Mouse (Mus musculus): ENCODE measurements around the gene Tiam1. TPM values are rescaled to one million over a fixed set of nuclear protein-coding genes. Genes with fewer than 3 reads are reported as not detected.

Gene Tiam1
- polyA plus RNA-seq, 1 experiment from 2014 or later: 59.7 TPM

DNA sequence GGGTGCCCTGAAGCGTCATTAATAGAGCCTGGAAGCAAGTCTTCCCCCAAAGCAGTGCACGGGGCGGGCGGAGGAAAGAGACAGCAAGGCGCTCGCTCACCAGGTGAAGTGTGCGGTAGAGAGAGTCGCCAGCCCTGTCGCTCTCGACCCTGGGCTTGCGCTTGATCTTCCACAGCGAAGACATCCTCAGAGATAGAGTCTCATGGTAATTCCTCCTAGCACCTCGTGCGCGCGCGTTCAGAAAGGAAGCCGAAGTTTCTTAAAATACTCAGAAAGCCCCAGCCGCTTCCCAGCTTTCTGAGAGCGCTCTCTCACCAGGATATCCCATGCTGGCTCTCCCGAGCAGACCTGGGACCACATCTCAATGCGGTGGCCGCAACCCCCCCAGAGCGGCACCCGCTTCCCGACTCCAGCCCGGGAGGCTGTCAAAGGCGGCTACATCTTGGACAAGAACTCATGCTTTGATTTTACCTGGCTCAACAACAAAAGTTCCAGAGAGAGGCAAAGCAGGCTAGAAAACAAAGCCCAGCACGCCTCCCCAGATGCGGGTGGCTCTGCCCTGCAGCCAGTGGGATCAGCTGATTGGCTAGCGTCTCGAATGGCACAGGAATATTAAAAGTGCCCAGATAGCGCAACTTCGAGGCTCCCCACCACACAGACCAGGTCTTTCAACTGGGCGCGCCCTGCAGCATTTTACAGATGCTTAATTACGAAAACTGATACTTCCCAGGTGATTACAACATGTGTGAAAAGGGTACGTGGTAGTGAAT, 325.5 kb downstream of the Tiam1 start:
- Histone ChIP-seq H3K4me1 (replicated peaks) (peaks cover 34% of the 10 kb centered on the region), H3K27ac (no peak overlapping the region), H3K27me3 (peaks cover 3% of the 10 kb centered on the region; the same call in 1 of the 2 replicates), H3K36me3 (peaks cover 32% of the 10 kb centered on the region), H3K4me2 (peak overlapping the region; percentile 88), H3K9me3 (no peaks in the 10 kb centered on the region; the same call in 1 of the 2 replicates), H3K4me3 (replicated peaks) (peak overlapping the region; percentile 45), H3K9ac (replicated peaks) (peak overlapping the region; percentile 63)
- ATAC-seq (ENCODE audit: insufficient number of reproducible peaks, insufficient read depth, low FRiP score, low TSS enrichment, low read depth): peak; percentile 71; the same call in 1 of the 2 replicates
- WGBS: under 1% methylated on average over 38 of the region's 38 CpGs

DNA sequence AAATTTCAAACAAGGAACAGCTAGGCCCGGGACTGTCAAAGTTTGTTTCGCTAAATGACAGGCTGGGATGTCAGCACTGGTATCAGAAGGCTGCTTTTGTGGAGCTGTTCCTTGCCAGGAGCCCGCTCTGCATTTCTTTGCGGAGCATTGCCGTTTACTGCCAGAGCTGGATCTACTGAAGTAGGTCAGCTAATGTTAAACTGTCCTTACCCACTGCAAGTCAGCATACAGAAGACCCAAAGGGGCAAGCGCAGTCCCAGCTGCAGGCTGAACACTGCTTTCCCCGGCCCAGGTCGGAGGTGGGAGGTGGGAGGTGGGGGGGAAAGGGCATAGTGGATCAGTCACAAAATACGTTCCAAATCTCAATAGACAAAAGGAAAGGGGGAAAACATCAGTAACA, 326.3 kb downstream of the Tiam1 start:
- H3K9me3 ChIP-seq: no peaks in the 10 kb centered on the region; the same call in 1 of the 2 replicates
- H3K27ac ChIP-seq: no peak overlapping the region
- H3K27me3 ChIP-seq: peaks cover 3% of the 10 kb centered on the region; the same call in 1 of the 2 replicates
- H3K9ac ChIP-seq (replicated peaks): no peak overlapping the region; the same call in 1 of the 2 replicates
- peaks cover 40% of the 10 kb centered on the region for H3K36me3 ChIP-seq
- peak overlapping the region; percentile 88 for H3K4me2 ChIP-seq
- ATAC-seq (ENCODE audit: insufficient number of reproducible peaks, insufficient read depth, low FRiP score, low TSS enrichment, low read depth): no peak
- H3K4me3 ChIP-seq (replicated peaks): peak overlapping the region; percentile 45
- H3K4me1 ChIP-seq (replicated peaks): peaks cover 34% of the 10 kb centered on the region
- 11% methylated on average over 9 of the region's 9 CpGs for WGBS

DNA sequence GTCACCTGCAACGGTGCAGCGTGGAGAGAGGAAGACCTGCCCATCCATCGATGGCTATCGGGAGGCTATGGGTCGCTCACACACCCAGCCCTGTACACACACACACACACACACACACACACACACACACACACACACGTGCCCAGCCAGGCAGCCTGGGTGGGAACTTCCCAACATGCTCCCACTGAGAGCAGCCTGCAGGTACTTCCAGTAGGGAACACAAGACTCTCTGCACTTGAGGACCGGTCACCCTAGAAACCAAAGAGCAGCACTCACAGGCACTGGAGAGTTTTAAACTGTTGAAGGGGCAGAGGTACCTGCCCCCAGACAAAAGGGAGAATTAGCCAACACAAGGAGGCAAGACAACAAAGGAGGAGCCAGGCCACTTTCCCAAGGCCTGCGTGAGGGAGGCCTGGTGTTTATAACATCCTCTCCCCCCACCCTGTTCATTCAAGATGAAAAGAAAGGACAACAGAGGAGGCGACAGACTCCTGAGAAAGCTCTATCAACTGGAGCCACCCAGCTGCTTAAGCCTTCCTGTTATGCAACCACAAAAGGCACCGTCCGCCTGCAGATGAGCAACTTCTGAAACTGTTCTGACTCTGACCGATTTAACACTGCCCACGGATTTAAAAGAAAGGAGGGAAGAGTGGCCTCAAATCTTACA, 326.9 kb downstream of the Tiam1 start:
- 38% methylated on average over 13 of the region's 13 CpGs for WGBS
- H3K27ac ChIP-seq: no peak overlapping the region
- H3K36me3 ChIP-seq: peaks cover 43% of the 10 kb centered on the region
- peak overlapping the region; percentile 45; the same call in 1 of the 2 replicates for H3K4me3 ChIP-seq (replicated peaks)
- peaks cover 34% of the 10 kb centered on the region for H3K4me1 ChIP-seq (replicated peaks)
- no peak overlapping the region for H3K9ac ChIP-seq (replicated peaks)
- H3K27me3 ChIP-seq: peaks cover 3% of the 10 kb centered on the region; the same call in 1 of the 2 replicates
- H3K9me3 ChIP-seq: no peaks in the 10 kb centered on the region; the same call in 1 of the 2 replicates
- ATAC-seq (ENCODE audit: insufficient number of reproducible peaks, insufficient read depth, low FRiP score, low TSS enrichment, low read depth): no peak
- H3K4me2 ChIP-seq: peak overlapping the region; percentile 88

DNA sequence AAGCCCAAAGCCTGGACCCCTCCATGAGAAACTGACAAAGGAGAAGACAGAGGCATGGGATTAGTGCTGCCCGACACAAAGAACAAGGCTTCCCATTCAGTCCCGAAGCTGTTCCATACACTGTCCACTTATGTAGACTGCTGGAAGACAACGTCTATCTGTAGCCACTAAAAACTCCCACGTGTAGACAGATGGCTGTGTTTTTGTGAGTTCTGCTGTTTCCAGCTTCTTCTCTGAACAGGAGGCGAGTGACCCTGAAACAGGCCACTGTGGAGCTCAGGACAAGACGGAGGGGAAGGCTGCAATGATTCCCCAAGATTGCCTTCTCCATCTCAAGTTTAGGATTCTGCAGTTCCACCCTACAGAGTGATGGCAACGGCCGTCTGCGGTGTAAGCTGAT, 330.0 kb downstream of the Tiam1 start:
- Histone ChIP-seq H3K4me3 (replicated peaks) (no peak overlapping the region), H3K27me3 (peaks cover 3% of the 10 kb centered on the region; the same call in 1 of the 2 replicates), H3K4me2 (no peak overlapping the region), H3K27ac (no peak overlapping the region), H3K36me3 (peaks cover 59% of the 10 kb centered on the region), H3K9me3 (no peaks in the 10 kb centered on the region), H3K4me1 (replicated peaks) (peaks cover 31% of the 10 kb centered on the region), H3K9ac (replicated peaks) (no peak overlapping the region)
- WGBS: 87% methylated on average over 9 of the region's 9 CpGs
- no peak for ATAC-seq (ENCODE audit: insufficient number of reproducible peaks, insufficient read depth, low FRiP score, low TSS enrichment, low read depth)

DNA sequence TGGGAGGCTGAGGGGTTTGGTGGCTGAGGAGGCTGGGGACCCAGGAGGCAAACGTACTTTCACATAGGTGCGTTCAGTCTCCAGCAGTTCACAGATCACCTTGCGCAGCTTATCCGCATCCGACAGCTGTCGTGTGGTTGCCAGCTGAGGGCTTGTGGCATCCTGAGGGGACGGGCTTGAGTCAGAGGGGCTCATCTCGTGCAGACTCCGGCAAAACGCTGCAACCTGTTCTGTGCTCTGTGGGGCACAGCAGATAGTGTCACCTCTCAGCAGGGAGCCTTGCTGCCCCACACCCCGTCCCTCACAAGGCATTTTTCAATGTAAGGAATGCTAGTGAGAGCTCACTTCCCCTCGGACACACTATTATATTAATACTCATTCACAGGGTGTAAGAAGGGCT, 330.7 kb downstream of the Tiam1 start:
- 85% methylated on average over 12 of the region's 12 CpGs for WGBS
- Histone ChIP-seq H3K27me3 (peaks cover 3% of the 10 kb centered on the region; the same call in 1 of the 2 replicates), H3K36me3 (peaks cover 65% of the 10 kb centered on the region), H3K4me3 (replicated peaks) (no peak overlapping the region), H3K9ac (replicated peaks) (no peak overlapping the region), H3K27ac (no peak overlapping the region), H3K4me1 (replicated peaks) (peaks cover 26% of the 10 kb centered on the region), H3K4me2 (no peak overlapping the region), H3K9me3 (no peaks in the 10 kb centered on the region)
- no peak for ATAC-seq (ENCODE audit: insufficient number of reproducible peaks, insufficient read depth, low FRiP score, low TSS enrichment, low read depth)

DNA sequence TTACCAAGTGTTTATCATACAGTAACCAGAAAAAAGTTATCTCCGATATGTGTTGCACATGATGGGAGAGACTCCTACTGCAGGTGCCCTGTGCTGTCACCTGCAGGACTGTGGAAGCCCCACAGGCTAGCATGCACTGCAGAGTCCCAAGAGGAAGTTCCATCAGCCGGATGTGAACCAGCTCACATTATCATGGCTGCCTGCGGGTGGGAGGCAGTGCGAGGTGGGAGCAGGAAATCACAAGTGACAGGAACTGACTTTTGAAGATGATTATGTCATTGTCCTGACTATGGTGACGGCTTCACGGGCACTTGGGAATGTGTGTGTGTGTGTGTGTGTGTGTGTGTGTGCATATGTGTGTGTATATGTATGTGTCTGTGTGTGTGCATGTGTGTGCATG, 333.2 kb downstream of the Tiam1 start:
- Histone ChIP-seq H3K4me1 (replicated peaks) (peaks cover 19% of the 10 kb centered on the region), H3K4me2 (no peak overlapping the region), H3K4me3 (replicated peaks) (no peak overlapping the region), H3K9ac (replicated peaks) (no peak overlapping the region), H3K9me3 (no peaks in the 10 kb centered on the region), H3K36me3 (peaks cover 74% of the 10 kb centered on the region), H3K27ac (no peak overlapping the region), H3K27me3 (no peaks in the 10 kb centered on the region)
- WGBS: 92% methylated on average over 6 of the region's 6 CpGs
- no peak for ATAC-seq (ENCODE audit: insufficient number of reproducible peaks, insufficient read depth, low FRiP score, low TSS enrichment, low read depth)

DNA sequence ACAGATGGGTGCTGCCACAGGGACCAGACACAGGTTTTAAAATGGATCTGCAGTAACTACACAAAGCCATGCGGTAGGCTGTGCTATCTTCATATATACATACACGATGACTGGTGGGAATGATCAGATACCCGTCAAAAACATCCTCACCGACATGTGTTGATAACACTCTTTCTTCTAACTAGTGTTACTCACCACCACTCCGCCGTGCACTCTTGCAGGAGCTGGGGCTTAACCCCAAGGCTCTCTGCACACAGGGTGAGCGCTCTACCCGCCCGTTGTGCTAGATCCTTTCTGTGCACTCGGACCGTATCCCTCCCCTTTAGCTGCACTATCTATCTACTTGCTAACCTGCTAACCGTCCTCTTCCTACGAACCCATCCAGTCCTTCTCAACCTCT, 335.4 kb downstream of the Tiam1 start:
- no peak for ATAC-seq (ENCODE audit: insufficient number of reproducible peaks, insufficient read depth, low FRiP score, low TSS enrichment, low read depth)
- Histone ChIP-seq H3K9ac (replicated peaks) (no peak overlapping the region), H3K9me3 (no peaks in the 10 kb centered on the region), H3K4me3 (replicated peaks) (no peak overlapping the region), H3K27ac (no peak overlapping the region), H3K36me3 (peaks cover 82% of the 10 kb centered on the region), H3K4me1 (replicated peaks) (peaks cover 19% of the 10 kb centered on the region), H3K4me2 (no peak overlapping the region), H3K27me3 (no peaks in the 10 kb centered on the region)
- WGBS: 86% methylated on average over 13 of the region's 13 CpGs

DNA sequence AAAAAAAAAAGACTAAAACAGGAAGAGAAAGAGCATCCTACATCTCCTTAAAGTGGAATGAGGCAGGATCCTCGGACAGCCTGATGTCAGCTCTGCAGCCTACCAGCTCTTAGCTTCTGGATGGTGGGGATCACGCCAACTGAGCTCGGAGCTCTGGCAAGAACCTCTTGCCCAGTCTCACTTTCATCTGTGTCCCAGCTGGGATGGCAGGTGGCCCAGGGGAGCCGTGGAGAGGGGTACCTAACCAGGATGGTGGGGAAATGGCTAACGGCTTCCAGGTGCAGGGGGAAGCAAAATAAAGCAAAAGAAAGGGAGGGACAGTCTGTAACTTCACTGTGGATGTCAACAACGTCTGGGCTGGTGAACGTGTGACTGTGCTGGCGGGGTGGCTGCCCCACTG, 337.6 kb downstream of the Tiam1 start:
- peaks cover 74% of the 10 kb centered on the region for H3K36me3 ChIP-seq
- 32% methylated on average over 8 of the region's 8 CpGs for WGBS

DNA sequence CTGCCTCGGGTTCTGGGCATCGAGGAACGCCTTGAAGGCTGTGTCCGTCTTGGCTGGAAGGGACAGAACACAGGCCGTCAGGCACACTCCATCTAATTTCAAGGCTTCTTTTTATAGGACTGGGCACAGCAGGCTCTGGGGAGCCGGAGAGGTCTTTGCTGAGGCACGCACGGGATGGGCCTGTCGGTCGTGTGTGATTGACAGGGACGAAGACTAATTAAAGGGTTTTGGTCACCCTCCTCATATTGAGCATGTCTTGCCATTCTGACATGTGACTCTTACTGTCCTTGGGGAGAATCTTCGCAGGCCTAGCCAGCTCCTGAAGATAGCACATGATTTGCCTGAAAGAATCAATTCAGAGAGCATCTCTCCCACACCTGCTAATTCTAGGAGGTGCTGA, 338.4 kb downstream of the Tiam1 start:
- Histone ChIP-seq H3K9ac (replicated peaks) (no peak overlapping the region), H3K4me3 (replicated peaks) (no peak overlapping the region), H3K36me3 (peaks cover 71% of the 10 kb centered on the region), H3K27me3 (no peaks in the 10 kb centered on the region), H3K27ac (no peak overlapping the region), H3K9me3 (no peaks in the 10 kb centered on the region), H3K4me2 (no peak overlapping the region), H3K4me1 (replicated peaks) (peaks cover 19% of the 10 kb centered on the region)
- ATAC-seq (ENCODE audit: insufficient number of reproducible peaks, insufficient read depth, low FRiP score, low TSS enrichment, low read depth): no peak
- 77% methylated on average over 12 of the region's 12 CpGs for WGBS

More for the DNA sequence above, 337.6 kb downstream of the Tiam1 start:
- Histone ChIP-seq H3K27me3 (no peaks in the 10 kb centered on the region), H3K4me2 (no peak overlapping the region), H3K4me3 (replicated peaks) (no peak overlapping the region), H3K4me1 (replicated peaks) (peaks cover 19% of the 10 kb centered on the region), H3K9ac (replicated peaks) (no peak overlapping the region), H3K27ac (0 out of 2 replicates have a peak overlapping the region, but pooled peaks have one; percentile 7), H3K9me3 (no peaks in the 10 kb centered on the region)
- no peak for ATAC-seq (ENCODE audit: insufficient number of reproducible peaks, insufficient read depth, low FRiP score, low TSS enrichment, low read depth)

DNA sequence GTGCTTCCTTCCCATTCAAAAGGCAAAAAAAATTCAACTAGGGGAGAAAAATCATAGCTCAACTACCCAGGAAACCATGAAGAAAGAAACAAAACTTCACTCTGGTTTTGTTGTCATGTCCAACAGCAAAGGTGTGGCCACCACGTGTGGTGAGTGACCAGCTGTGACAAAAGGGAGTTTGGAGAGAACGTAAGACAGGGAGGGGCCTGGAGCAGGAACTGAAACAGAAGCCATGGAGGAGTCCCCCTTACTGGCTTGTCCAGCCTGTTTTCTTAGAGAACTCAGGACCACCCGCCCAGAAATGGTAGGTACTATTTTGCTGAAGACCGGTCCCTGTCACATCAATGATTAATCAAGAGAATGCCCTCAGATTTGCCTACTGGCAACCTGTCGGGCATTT, 342.1 kb downstream of the Tiam1 start:
- H3K4me2 ChIP-seq: no peak overlapping the region
- ATAC-seq (ENCODE audit: insufficient number of reproducible peaks, insufficient read depth, low FRiP score, low TSS enrichment, low read depth): no peak
- H3K4me3 ChIP-seq (replicated peaks): no peak overlapping the region
- H3K27me3 ChIP-seq: no peaks in the 10 kb centered on the region
- H3K36me3 ChIP-seq: peaks cover 76% of the 10 kb centered on the region
- no peaks in the 10 kb centered on the region for H3K9me3 ChIP-seq
- WGBS: 87% methylated on average over 5 of the region's 5 CpGs
- peaks cover 11% of the 10 kb centered on the region for H3K4me1 ChIP-seq (replicated peaks)
- H3K27ac ChIP-seq: no peak overlapping the region
- H3K9ac ChIP-seq (replicated peaks): no peak overlapping the region

DNA sequence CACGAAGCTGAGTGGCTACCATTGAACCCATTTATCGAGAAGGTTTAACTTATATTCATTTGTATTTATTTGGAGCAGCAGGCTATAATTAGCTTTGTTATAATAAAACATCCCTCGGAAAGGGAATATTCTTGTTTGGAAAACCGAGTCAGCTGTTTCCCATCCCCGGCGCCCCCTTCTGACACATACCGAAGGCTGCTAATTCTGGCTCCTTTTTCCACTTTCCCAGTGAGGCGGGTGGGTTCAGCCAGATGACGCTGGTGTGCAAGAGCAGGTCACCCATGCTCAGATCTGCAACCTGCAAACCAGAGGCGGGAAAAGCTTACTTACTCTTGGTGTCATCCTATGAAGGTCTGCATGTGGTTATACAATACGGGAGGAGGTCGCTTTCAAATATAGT, 343.8 kb downstream of the Tiam1 start:
- Histone ChIP-seq H3K27ac (no peak overlapping the region), H3K27me3 (no peaks in the 10 kb centered on the region), H3K4me1 (replicated peaks) (peaks cover 3% of the 10 kb centered on the region; the same call in 1 of the 2 replicates), H3K4me3 (replicated peaks) (no peak overlapping the region), H3K9me3 (no peaks in the 10 kb centered on the region), H3K4me2 (no peak overlapping the region), H3K36me3 (peaks cover 75% of the 10 kb centered on the region), H3K9ac (replicated peaks) (no peak overlapping the region)
- no peak for ATAC-seq (ENCODE audit: insufficient number of reproducible peaks, insufficient read depth, low FRiP score, low TSS enrichment, low read depth)
- WGBS: 86% methylated on average over 12 of the region's 12 CpGs
